Mouse (Mus musculus): ENCODE measurements around the gene Avpi1. TPM values are rescaled to one million over a fixed set of nuclear protein-coding genes. Genes with fewer than 3 reads are reported as not detected.

Gene Avpi1
- 22.6 and 26.3 TPM in 2 replicates for polyA plus RNA-seq (2016; fragmentation: Nextera tagmentation; extraction: Ambion mirVana)

- Histone ChIP-seq H3K9me3 (no peaks in the 10 kb centered on the region), H3K36me3 (peaks cover 13% of the 10 kb centered on the region), H3K27ac (peak within 1 kb of the TSS; percentile 92), H3K27me3 (no peaks in the 10 kb centered on the region), H3K4me3 (replicated peaks) (peak within 1 kb of the TSS; percentile 64), H3K4me1 (replicated peaks) (peaks cover 21% of the 10 kb centered on the region), H3K9ac (replicated peaks) (peak within 1 kb of the TSS; percentile 81), H3K4me2 (peak within 1 kb of the TSS; percentile 90)
- ATAC-seq (ENCODE audit: insufficient number of reproducible peaks, insufficient read depth, low FRiP score, low TSS enrichment, low read depth), result peak; percentile 96
- under 1% methylated on average over 54 of the region's 54 CpGs for WGBS
These were observed at the start of gene Avpi1 for GRCm38 (mm10) chr19:42128787-42129508. TSS of gene Avpi1 (minus strand) at chr19:42129059.

GRCm38 (mm10) chr19:42177461-42177860, 48.6 kb upstream of the Avpi1 start:
- Histone ChIP-seq H3K27me3 (no peaks in the 10 kb centered on the region), H3K27ac (no peak overlapping the region), H3K36me3 (peaks cover 36% of the 10 kb centered on the region), H3K4me3 (replicated peaks) (no peak overlapping the region), H3K9ac (replicated peaks) (no peak overlapping the region), H3K4me2 (no peak overlapping the region), H3K4me1 (replicated peaks) (no peaks in the 10 kb centered on the region), H3K9me3 (no peaks in the 10 kb centered on the region)
- WGBS, result 86% methylated on average over 2 of the region's 2 CpGs
- no peak for ATAC-seq (ENCODE audit: insufficient number of reproducible peaks, insufficient read depth, low FRiP score, low TSS enrichment, low read depth)

- Histone ChIP-seq H3K27ac (no peak overlapping the region), H3K9ac (replicated peaks) (no peak overlapping the region), H3K4me3 (replicated peaks) (no peak overlapping the region), H3K4me1 (replicated peaks) (peaks cover under 1% of the 10 kb centered on the region; the same call in 1 of the 2 replicates), H3K9me3 (no peaks in the 10 kb centered on the region), H3K27me3 (no peaks in the 10 kb centered on the region), H3K4me2 (no peak overlapping the region), H3K36me3 (peaks cover 32% of the 10 kb centered on the region)
- ATAC-seq (ENCODE audit: insufficient number of reproducible peaks, insufficient read depth, low FRiP score, low TSS enrichment, low read depth), result no peak
- WGBS, result 89% methylated on average over 7 of the region's 7 CpGs
These were observed 48.0 kb upstream of the Avpi1 start for GRCm38 (mm10) chr19:42176841-42177240.

- ATAC-seq (ENCODE audit: insufficient number of reproducible peaks, insufficient read depth, low FRiP score, low TSS enrichment, low read depth), result peak; percentile 82
- Histone ChIP-seq H3K4me2 (peak overlapping the region; percentile 86), H3K9me3 (no peaks in the 10 kb centered on the region), H3K36me3 (no peaks in the 10 kb centered on the region), H3K4me1 (replicated peaks) (peaks cover 12% of the 10 kb centered on the region), H3K9ac (replicated peaks) (peak overlapping the region; percentile 85), H3K27me3 (peaks cover 27% of the 10 kb centered on the region), H3K27ac (0 out of 2 replicates have a peak overlapping the region, but pooled peaks have one; percentile 37), H3K4me3 (replicated peaks) (peak overlapping the region; percentile 91)
- 2% methylated on average over 56 of the region's 56 CpGs for WGBS
These were observed 41.4 kb upstream of the Avpi1 start for GRCm38 (mm10) chr19:42170025-42170969.

- H3K4me3 ChIP-seq (replicated peaks), result no peak overlapping the region
- H3K9ac ChIP-seq (replicated peaks), result no peak overlapping the region
- peaks cover 30% of the 10 kb centered on the region for H3K27me3 ChIP-seq
- H3K4me1 ChIP-seq (replicated peaks), result peaks cover 12% of the 10 kb centered on the region
- no peaks in the 10 kb centered on the region for H3K9me3 ChIP-seq
- ATAC-seq (ENCODE audit: insufficient number of reproducible peaks, insufficient read depth, low FRiP score, low TSS enrichment, low read depth), result no peak
- 81% methylated on average over 10 of the region's 10 CpGs for WGBS
- H3K36me3 ChIP-seq, result no peaks in the 10 kb centered on the region
- no peak overlapping the region for H3K27ac ChIP-seq
- H3K4me2 ChIP-seq, result no peak overlapping the region
These were observed 40.6 kb upstream of the Avpi1 start for GRCm38 (mm10) chr19:42169322-42169975.

GRCm38 (mm10) chr19:42167489-42167888, 38.6 kb upstream of the Avpi1 start:
- peaks cover 30% of the 10 kb centered on the region for H3K27me3 ChIP-seq
- no peak overlapping the region for H3K27ac ChIP-seq
- no peak for ATAC-seq (ENCODE audit: insufficient number of reproducible peaks, insufficient read depth, low FRiP score, low TSS enrichment, low read depth)
- no peak overlapping the region for H3K4me3 ChIP-seq (replicated peaks)
- no peaks in the 10 kb centered on the region for H3K9me3 ChIP-seq
- no peaks in the 10 kb centered on the region for H3K36me3 ChIP-seq
- H3K9ac ChIP-seq (replicated peaks), result no peak overlapping the region
- WGBS, result 63% methylated on average over 9 of the region's 9 CpGs
- H3K4me1 ChIP-seq (replicated peaks), result peaks cover 12% of the 10 kb centered on the region
- H3K4me2 ChIP-seq, result no peak overlapping the region

GRCm38 (mm10) chr19:42166766-42167165, 37.9 kb upstream of the Avpi1 start:
- H3K9ac ChIP-seq (replicated peaks), result no peak overlapping the region
- H3K4me1 ChIP-seq (replicated peaks), result peaks cover 10% of the 10 kb centered on the region
- H3K4me2 ChIP-seq, result no peak overlapping the region
- no peaks in the 10 kb centered on the region for H3K36me3 ChIP-seq
- no peak overlapping the region for H3K4me3 ChIP-seq (replicated peaks)
- no peak for ATAC-seq (ENCODE audit: insufficient number of reproducible peaks, insufficient read depth, low FRiP score, low TSS enrichment, low read depth)
- H3K9me3 ChIP-seq, result no peaks in the 10 kb centered on the region
- no peak overlapping the region for H3K27ac ChIP-seq
- peaks cover 30% of the 10 kb centered on the region for H3K27me3 ChIP-seq
- 44% methylated on average over 3 of the region's 3 CpGs for WGBS

- Histone ChIP-seq H3K9ac (replicated peaks) (no peak overlapping the region), H3K4me2 (peak overlapping the region; percentile 39), H3K27ac (no peak overlapping the region), H3K27me3 (peaks cover 30% of the 10 kb centered on the region), H3K9me3 (no peaks in the 10 kb centered on the region), H3K36me3 (no peaks in the 10 kb centered on the region), H3K4me1 (replicated peaks) (peaks cover 4% of the 10 kb centered on the region), H3K4me3 (replicated peaks) (no peak overlapping the region)
- ATAC-seq (ENCODE audit: insufficient number of reproducible peaks, insufficient read depth, low FRiP score, low TSS enrichment, low read depth), result no peak
- 3% methylated on average over 12 of the region's 12 CpGs for WGBS
These were observed 37.3 kb upstream of the Avpi1 start for GRCm38 (mm10) chr19:42166130-42166529.

GRCm38 (mm10) chr19:42164188-42164587, 35.3 kb upstream of the Avpi1 start:
- Histone ChIP-seq H3K9ac (replicated peaks) (no peak overlapping the region), H3K9me3 (no peaks in the 10 kb centered on the region), H3K4me2 (no peak overlapping the region), H3K36me3 (no peaks in the 10 kb centered on the region), H3K4me1 (replicated peaks) (no peaks in the 10 kb centered on the region; the same call in 1 of the 2 replicates), H3K4me3 (replicated peaks) (no peak overlapping the region), H3K27me3 (peaks cover 22% of the 10 kb centered on the region), H3K27ac (no peak overlapping the region)
- no peak for ATAC-seq (ENCODE audit: insufficient number of reproducible peaks, insufficient read depth, low FRiP score, low TSS enrichment, low read depth)
- 48% methylated on average over 7 of the region's 7 CpGs for WGBS

- H3K9me3 ChIP-seq, result no peaks in the 10 kb centered on the region
- H3K4me2 ChIP-seq, result no peak within 1 kb of the TSS
- H3K27ac ChIP-seq, result no peak within 1 kb of the TSS
- H3K36me3 ChIP-seq, result no peaks in the 10 kb centered on the region
- 73% methylated on average over 5 of the region's 5 CpGs for WGBS
- H3K27me3 ChIP-seq, result peaks cover 18% of the 10 kb centered on the region
- no peak for ATAC-seq (ENCODE audit: insufficient number of reproducible peaks, insufficient read depth, low FRiP score, low TSS enrichment, low read depth)
- no peak within 1 kb of the TSS for H3K4me3 ChIP-seq (replicated peaks)
- no peaks in the 10 kb centered on the region; the same call in 1 of the 2 replicates for H3K4me1 ChIP-seq (replicated peaks)
- H3K9ac ChIP-seq (replicated peaks), result no peak within 1 kb of the TSS
These were observed 34.9 kb upstream of the Avpi1 start, which contains the start of gene Zfyve27 for GRCm38 (mm10) chr19:42163764-42164163. TSS of gene Zfyve27 (plus strand) at chr19:42163951.
